Mouse (Mus musculus): ENCODE data around the gene Spred2. TPM values are rescaled to one million over a fixed set of nuclear protein-coding genes. Genes with fewer than 3 reads are reported as not detected.
"Not testable (repeated sequence)": the region's sequence is repeated elsewhere in the genome, so short reads cannot be mapped to it uniquely, and the experiment has no call there.

Gene Spred2
- total RNA-seq, 2 experiments from 2014 or later: 63.9 to 68.4 TPM

GRCm38 (mm10) chr11:19992341-19993281, 68.4 kb downstream of the Spred2 start:
- DNase-seq (ENCODE audit: extremely low spot score in 1 of 2, low spot score in 2 of 2): no peak
- intact Hi-C loops (cut with DNase I): no loop called here

- no peak for DNase-seq (ENCODE audit: extremely low spot score in 1 of 2, low spot score in 2 of 2)
- intact Hi-C loops (cut with DNase I): no loop called here
These were observed 69.6 kb downstream of the Spred2 start for GRCm38 (mm10) chr11:19993753-19994152.

GRCm38 (mm10) chr11:19994262-19994790, 70.2 kb downstream of the Spred2 start:
- DNase-seq (ENCODE audit: extremely low spot score in 1 of 2, low spot score in 2 of 2): no peak
- intact Hi-C loops (cut with DNase I): no loop called here

GRCm38 (mm10) chr11:19997940-19998339, 73.8 kb downstream of the Spred2 start:
- DNase-seq (ENCODE audit: extremely low spot score in 1 of 2, low spot score in 2 of 2): no peak
- intact Hi-C loops (cut with DNase I): no loop called here

GRCm38 (mm10) chr11:20002883-20003282, 78.7 kb downstream of the Spred2 start:
- no peak for DNase-seq (ENCODE audit: extremely low spot score in 1 of 2, low spot score in 2 of 2)
- intact Hi-C loops (cut with DNase I): no loop called here

GRCm38 (mm10) chr11:20007701-20008100, 83.5 kb downstream of the Spred2 start:
- intact Hi-C loops (cut with DNase I): no loop called here
- DNase-seq (ENCODE audit: extremely low spot score in 1 of 2, low spot score in 2 of 2): no peak

GRCm38 (mm10) chr11:20011210-20011978, 87.2 kb downstream of the Spred2 start:
- no peak for DNase-seq (ENCODE audit: extremely low spot score in 1 of 2, low spot score in 2 of 2)
- intact Hi-C loops (cut with DNase I): no loop called here

GRCm38 (mm10) chr11:20013366-20013765, 89.2 kb downstream of the Spred2 start:
- DNase-seq (ENCODE audit: extremely low spot score in 1 of 2, low spot score in 2 of 2): no peak
- intact Hi-C loops (cut with DNase I): no loop called here

GRCm38 (mm10) chr11:20017937-20018336, 93.8 kb downstream of the Spred2 start:
- intact Hi-C loops (cut with DNase I): no loop called here
- DNase-seq (ENCODE audit: extremely low spot score in 1 of 2, low spot score in 2 of 2): no peak

GRCm38 (mm10) chr11:20018905-20019304, 94.7 kb downstream of the Spred2 start:
- intact Hi-C loops (cut with DNase I): no loop called here

GRCm38 (mm10) chr11:20020720-20021119, 96.5 kb downstream of the Spred2 start:
- intact Hi-C loops (cut with DNase I): no loop called here

More at GRCm38 (mm10) chr11:20018905-20019304, 94.7 kb downstream of the Spred2 start:
- DNase-seq (ENCODE audit: extremely low spot score in 1 of 2, low spot score in 2 of 2): no peak

GRCm38 (mm10) chr11:20022462-20022861, 98.3 kb downstream of the Spred2 start:
- no peak for DNase-seq (ENCODE audit: extremely low spot score in 1 of 2, low spot score in 2 of 2)

More at GRCm38 (mm10) chr11:20020720-20021119, 96.5 kb downstream of the Spred2 start:
- DNase-seq (ENCODE audit: extremely low spot score in 1 of 2, low spot score in 2 of 2): no peak

GRCm38 (mm10) chr11:20022911-20023482, 98.8 kb downstream of the Spred2 start:
- intact Hi-C loops (cut with DNase I): no loop called here

More at GRCm38 (mm10) chr11:20022462-20022861, 98.3 kb downstream of the Spred2 start:
- intact Hi-C loops (cut with DNase I): no loop called here

GRCm38 (mm10) chr11:20025899-20026298, 101.7 kb downstream of the Spred2 start:
- DNase-seq (ENCODE audit: extremely low spot score in 1 of 2, low spot score in 2 of 2): no peak
- intact Hi-C loops (cut with DNase I): no loop called here

More at GRCm38 (mm10) chr11:20022911-20023482, 98.8 kb downstream of the Spred2 start:
- DNase-seq (ENCODE audit: extremely low spot score in 1 of 2, low spot score in 2 of 2): no peak

GRCm38 (mm10) chr11:20027719-20028118, 103.5 kb downstream of the Spred2 start:
- DNase-seq (ENCODE audit: extremely low spot score in 1 of 2, low spot score in 2 of 2): no peak
- intact Hi-C loops (cut with DNase I): no loop called here

GRCm38 (mm10) chr11:20028396-20028795, 104.2 kb downstream of the Spred2 start:
- intact Hi-C loops (cut with DNase I): no loop called here
- DNase-seq (ENCODE audit: extremely low spot score in 1 of 2, low spot score in 2 of 2): no peak

GRCm38 (mm10) chr11:20029014-20029413, 104.8 kb downstream of the Spred2 start:
- DNase-seq (ENCODE audit: extremely low spot score in 1 of 2, low spot score in 2 of 2): no peak
- intact Hi-C loops (cut with DNase I): no loop called here

GRCm38 (mm10) chr11:20030973-20031372, 106.8 kb downstream of the Spred2 start:
- intact Hi-C loops (cut with DNase I): loop anchor here (10.0 kb wide), 1 partner anchor 196 kb away; no protein-coding TSS in a partner anchor
- not testable (repeated sequence) for DNase-seq (ENCODE audit: extremely low spot score in 1 of 2, low spot score in 2 of 2)

GRCm38 (mm10) chr11:20031536-20031935, 107.4 kb downstream of the Spred2 start:
- DNase-seq (ENCODE audit: extremely low spot score in 1 of 2, low spot score in 2 of 2): no peak
- intact Hi-C loops (cut with DNase I): loop anchor here (10.0 kb wide), 1 partner anchor 197 kb away; no protein-coding TSS in a partner anchor

Measured in left cerebral cortex, postnatal 10 days (tissue).